Mouse (Mus musculus) kidney, adult 2 months (tissue): ENCODE data around the gene Dock2.

Experiments used
- CTCF ChIP-seq: fragments of 200-500 bp; conservative IDR thresholded peaks from 2 replicates; pipeline ENCODE4 v1.5.1; 2011; ENCODE audit warnings: low read depth, mild to moderate bottlenecking, control low read depth, low read length, moderate library complexity, mixed read lengths; ENCODE audit not compliant: insufficient read depth, insufficient read length
- POLR2A ChIP-seq: fragments of 200-500 bp; IDR thresholded peaks from one replicate; pipeline ENCODE4 v1.6.1; 2011; ENCODE audit warnings: low read depth, low read length, control low read depth

DNA sequence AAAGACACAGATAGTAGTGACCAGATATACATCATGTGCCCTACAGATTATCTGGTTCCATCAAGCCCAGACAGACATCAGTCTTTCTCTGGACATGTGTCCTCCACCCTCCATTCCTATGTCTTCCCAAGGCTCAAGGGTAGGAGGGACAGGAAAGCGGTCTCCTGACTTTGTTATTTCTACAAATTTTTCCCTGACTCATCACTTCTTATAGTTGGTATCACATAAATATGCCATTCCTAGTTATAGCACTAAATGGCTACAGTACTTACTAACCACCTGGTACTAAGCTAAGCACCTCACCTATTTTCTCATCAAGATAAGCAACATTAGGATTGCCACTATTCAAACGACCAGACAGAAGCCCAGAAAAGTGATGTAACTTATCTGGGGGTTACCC, 345.3 kb downstream of the Dock2 start:
- no peak for TF ChIP-seq POLR2A
- TF ChIP-seq CTCF = no peak
